Mouse (Mus musculus) 416B (cell line): ENCODE data around the gene Flt1.
"Not testable (repeated sequence)": the region's sequence is repeated elsewhere in the genome, so short reads cannot be mapped to it uniquely, and the experiment has no call there.

Source experiments
- DNase-seq: peaks from one replicate; pipeline ENCODE4 v3.0.0; 2011; ENCODE audit warnings: low read depth

The Flt1 gene

GRCm38 (mm10) chr5:147614659-147615058 is 111.2 kb downstream of the Flt1 start:
- no peak for DNase-seq

DNA sequence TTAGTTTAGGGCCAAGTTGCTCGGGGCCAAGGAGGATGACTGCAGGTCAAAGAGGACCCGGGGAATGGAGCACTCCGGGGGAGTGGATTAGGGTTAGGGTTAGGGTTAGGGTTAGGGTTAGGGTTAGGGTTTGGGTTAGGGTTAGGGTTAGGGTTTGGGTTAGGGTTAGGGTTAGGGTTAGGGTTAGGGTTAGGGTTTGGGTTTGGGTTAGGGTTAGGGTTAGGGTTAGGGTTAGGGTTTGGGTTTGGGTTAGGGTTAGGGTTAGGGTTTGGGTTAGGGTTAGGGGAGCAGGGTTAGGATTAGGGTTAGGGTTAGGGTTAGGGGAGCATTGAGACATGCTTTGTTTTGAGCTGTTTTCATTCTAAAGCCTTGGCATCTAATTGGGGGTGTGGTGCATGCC is 114.5 kb downstream of the Flt1 start:
- not testable (repeated sequence) for DNase-seq

DNA sequence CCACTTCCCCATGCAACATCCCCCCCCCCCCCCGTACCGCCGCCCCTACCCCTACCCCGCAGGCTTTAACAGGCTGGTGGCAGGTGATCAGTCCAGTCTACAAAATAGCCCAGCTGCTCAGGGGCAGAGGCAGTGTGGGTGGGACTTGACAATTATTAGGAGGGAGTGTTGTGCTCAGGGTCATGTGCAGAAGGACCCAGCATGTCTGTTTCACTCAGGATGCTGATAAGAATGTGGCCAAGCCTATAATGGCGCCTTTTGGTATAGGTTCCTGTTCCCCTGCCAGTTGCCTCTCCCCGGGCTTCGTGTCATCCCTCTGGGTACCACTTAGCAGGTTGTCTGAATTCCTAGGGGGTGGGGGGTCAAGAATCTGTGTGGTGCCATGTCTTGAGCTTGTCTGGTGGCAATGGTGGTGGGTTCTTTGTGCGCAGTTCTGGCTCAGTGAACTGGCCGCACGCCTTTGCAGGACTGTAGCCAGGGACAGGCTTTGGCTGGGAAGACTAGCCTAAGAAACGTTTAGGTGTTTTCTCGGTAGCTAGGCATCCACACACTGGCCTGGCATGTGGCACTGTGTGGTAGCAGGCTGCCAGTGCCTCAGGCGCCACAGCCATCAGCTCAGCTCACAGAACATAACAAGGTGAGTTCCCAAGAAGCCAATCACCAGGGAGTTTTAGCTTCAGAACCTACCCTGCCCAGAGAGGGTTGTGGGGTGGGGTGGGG is 118.4 kb downstream of the Flt1 start:
- no peak for DNase-seq

- no peak for DNase-seq
Measured at GRCm38 (mm10) chr5:147606751-147607150, 119.1 kb downstream of the Flt1 start.

GRCm38 (mm10) chr5:147601460-147602360 is 124.1 kb downstream of the Flt1 start:
- no peak for DNase-seq

DNA sequence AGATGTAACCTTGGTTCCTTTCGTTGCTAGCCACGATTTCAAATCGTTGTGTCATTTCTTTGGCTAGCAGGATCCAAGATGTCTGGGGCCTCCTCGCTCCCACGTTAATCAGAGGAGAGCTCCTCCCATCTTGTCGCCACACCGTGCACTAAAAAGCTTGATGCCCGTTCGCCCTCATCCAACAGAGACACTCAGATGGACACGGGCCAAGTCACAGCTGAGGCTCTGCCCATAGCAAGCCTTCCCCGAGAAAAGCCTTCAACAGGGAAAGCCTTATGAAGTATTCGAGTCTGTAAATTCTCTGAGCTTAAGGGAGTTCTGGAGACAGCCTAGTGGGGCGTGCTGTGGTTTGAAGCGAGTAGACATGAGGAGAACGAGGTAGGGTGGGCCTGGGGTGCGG is 128.0 kb downstream of the Flt1 start:
- DNase-seq, result no peak

DNA sequence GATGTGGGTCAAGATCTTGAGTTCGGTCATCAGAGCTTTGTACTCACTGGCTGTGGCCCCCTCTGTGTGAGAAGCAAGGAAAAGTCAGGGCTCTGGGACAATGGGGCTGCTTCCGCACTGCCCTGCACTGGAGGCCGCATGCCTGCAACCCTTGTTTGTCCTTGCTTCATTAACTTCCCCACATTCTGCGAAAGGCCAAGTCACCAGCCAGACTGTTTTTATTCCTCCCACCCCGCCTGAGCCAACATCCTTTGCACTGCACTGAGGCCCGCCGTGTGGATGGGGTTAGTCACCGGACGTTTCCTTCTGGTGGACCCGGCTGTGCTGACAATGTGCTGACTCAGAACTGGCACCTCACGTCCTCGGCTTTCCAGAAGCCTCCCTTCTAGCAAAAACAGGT is 136.0 kb downstream of the Flt1 start:
- peak; percentile 94 for DNase-seq

GRCm38 (mm10) chr5:147585070-147585469 is 140.7 kb downstream of the Flt1 start:
- peak; percentile 91 for DNase-seq

DNA sequence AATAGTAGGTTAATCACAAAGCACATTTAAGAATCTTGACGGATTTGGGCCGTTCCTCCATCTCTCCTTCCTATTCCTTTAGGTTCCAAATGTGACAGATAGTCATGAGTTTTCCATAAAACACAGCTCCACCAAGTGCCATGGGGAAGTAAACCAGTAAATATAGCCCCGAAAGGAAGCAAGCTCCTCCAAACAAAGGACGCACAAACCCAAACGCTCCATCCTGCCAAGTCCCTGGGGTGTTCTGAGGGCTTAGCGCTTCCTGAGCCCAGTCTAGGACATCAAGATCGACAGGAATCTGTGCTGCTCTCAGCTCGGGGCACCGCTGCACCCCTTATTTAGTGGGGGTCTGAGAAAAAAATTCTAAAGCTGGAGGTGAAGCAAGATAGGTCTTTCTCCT is 141.2 kb downstream of the Flt1 start:
- DNase-seq, result no peak

DNA sequence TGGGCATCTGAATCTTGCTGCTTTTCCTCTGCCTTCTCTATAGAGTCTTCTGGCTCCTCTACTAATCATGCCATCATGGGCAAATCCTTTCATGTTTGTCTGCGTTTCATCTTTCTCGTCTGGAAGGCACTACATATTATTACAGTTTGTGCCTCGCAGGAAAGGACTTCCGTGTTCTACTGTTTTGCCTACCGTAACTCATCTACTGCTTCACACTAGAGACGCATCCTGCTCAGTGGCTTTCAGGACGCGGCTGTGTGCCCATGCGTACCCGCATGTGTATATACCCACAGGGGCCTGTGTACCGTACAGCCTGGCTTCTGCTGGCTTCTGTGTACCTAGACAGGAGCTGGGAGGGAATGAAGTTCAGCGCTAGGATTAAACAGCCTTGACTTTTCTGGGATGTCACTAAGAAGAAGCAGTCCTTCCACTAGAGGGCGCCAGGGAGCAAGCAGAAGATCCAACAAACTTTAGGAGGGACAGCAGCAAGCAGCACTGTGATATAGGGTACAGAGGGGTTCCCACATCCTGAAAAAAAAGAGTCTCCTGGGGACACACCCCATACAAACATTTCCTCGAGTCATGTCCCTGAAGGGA is 142.0 kb downstream of the Flt1 start:
- DNase-seq, result peak; percentile 79

DNA sequence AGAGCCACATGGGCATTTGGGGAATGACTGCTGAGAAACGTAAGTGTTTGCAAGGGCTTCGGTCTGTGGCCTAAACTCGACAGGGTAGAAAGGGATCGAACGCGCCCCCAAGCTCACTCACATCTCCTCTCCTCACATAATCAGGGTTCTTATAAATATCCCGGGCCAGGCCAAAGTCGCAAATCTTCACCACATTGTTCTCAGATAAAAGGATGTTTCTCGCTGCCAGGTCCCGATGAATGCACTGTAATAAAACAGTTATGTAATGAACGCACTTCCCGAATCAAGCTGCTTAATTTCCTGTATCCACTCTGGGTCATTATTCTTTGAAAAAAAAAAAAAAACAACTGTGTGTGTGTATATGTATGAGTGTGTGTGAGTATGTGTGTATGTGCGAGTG is 145.6 kb downstream of the Flt1 start:
- no peak for DNase-seq

GRCm38 (mm10) chr5:147579691-147580090 is 146.1 kb downstream of the Flt1 start:
- DNase-seq, result no peak

DNA sequence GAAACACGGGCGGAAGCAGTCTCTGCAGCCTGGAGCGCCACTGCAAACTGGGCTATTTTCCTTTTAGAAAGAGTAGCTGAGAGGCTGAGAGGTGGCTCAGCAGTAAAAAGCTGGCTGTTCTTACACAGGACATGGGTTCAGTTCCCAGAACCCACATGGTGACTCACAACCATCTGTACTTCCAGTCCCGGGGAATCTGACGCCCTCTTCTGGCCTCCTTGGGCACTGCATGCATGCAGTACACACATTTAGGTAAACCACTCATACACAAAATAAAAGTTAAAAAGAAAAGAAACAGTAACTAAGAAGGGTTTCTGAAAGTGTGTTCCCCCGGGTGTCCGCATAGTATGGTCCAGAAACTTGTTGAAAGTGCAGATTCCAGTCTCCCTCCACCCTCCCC is 146.7 kb downstream of the Flt1 start:
- no peak for DNase-seq

- peak; percentile 43 for DNase-seq
Measured at GRCm38 (mm10) chr5:147577003-147577402, 148.8 kb downstream of the Flt1 start.

DNA sequence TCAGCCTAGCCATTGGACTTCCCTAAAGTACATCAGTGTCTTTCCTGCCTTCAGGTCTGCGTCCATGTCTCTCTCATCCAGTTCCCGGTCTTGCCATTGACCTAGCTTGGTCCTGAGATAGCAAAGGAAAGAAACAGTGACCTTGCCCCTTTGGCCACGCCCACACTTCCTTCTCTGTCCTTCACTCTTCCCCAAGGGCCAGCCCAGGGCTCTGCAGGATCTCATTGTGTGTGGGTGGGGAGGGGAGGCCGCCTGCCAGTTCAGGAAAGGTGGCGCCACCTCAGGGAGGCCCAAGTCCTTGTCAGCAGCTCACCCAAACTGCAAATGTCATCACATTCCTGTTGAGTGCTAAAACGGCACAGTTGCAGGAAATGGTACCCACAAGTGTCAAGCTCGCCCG is 151.3 kb downstream of the Flt1 start:
- DNase-seq, result peak; percentile 89

DNA sequence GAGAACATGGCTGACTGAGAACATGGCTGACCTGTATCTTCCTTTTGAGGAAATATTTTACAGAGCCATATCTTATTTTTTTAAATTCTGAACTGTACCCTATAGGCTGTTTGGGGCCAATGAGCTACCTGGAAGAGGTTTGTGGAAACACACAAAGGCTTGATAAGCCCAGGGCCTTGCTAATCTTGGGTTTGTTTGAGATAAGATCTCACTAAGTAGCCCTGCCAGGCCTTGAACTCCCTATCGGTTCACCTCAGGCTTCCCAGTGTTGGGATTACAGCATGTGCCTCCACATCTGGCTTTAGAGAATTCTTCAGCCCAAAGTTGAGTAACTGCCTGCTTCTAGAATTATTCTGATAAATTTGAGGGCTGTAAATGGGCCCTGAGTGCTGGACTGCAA is 152.3 kb downstream of the Flt1 start:
- peak; percentile 41 for DNase-seq

- DNase-seq, result no peak
Measured at GRCm38 (mm10) chr5:147572695-147573094, 153.1 kb downstream of the Flt1 start.

DNA sequence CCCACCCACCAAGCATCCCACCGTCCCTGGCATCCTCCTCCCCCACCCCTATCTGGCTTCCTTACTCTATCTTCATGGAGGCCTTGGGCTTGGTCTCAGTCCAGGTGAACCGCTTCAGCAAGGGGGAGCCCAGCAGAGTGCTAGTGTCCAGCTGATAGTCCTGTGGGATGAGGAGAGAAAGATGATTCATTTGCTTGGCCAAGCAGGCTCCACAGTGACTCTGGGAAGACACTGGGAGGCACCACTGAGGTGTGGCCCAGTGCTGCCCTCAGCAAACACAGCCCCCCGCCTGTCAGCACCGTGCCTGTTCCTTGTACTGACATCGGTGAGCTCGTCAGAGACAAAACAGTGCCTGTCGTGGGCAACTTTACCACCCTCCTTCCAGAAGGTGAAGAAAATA is 159.5 kb downstream of the Flt1 start:
- DNase-seq, result no peak

DNA sequence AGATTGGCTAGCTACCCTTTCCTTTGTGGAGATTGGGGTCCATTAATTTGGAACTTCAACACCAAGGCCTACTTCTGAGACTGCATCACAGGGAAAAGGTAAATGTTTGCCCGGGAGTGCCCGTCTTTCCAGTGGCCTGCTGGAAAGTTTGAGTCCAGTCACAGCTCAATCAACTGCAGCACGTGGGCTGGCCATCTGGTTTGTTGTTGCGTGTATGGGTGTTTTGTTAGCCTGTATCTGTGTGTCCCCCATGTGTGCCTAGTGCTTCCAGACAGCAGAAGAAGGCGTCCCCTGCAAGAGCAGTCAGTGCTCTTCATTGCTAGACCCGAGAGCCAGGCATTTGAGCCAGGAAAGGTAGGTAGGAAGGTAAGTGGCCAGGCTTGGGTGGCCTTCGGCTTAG is 160.4 kb downstream of the Flt1 start:
- DNase-seq, result no peak

- DNase-seq, result no peak
Measured at GRCm38 (mm10) chr5:147564140-147564590, 161.6 kb downstream of the Flt1 start.

DNA sequence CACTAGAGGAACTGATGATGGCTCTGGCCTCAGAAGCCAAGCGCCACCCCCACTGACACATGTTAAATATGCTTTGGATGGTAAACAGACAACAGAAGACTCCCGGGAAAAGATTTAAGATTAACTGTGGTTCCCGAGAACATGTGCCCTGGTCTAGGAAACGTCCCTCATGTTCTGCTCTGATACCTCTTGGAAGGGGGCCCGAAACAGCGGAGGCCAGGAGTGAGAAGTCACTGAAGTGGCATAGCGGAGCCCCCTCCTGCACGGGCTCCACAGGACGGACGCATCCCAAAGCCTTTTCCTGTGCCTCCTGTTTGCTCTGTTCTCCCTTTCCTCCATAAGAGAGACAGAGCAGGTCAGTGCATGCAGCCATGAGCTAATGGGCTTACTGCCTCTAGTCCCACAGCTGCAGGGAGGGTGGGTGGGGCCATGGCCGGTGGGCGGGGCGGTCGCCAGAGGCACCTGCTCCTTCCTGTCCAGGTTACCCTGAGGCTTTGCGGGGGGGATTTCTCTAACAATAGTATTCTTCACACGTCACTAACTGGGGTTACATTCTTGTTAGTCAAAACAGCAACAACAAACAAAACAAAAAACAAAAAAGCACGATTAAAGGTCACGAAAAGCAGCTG is 162.2 kb downstream of the Flt1 start:
- DNase-seq, result no peak

DNA sequence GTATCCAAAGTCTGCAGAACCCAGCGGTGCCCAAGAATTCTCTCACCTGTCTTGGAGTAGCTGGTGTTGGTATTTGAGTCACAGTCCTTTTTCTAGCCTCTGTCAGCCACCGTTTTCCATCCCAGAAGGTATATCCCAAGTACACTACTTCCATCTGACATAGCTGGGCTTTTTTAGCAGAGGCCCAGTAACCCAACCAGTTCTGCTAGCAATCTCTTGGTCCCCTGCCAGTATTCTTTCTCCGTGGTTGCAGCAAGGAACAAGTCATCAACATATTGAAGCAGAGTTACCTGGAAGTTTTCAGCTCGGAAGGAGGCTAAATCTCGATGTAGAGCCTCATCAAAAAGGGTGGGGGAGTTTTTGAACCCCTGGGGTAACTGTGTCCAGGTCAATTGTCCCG is 168.2 kb downstream of the Flt1 start:
- DNase-seq, result not testable (repeated sequence)
